Mouse (Mus musculus) embryonic fibroblast, embryonic 13.5 days (primary cell): ENCODE results near the gene Hdac6.

Source experiments
- CTCF ChIP-seq: IDR thresholded peaks from 2 replicates; pipeline ENCODE4 v1.5.1; 2011; ENCODE audit warnings: mild to moderate bottlenecking, control low read depth, low read length, moderate library complexity, borderline replicate concordance; ENCODE audit not compliant: insufficient read depth
- POLR2A ChIP-seq: IDR thresholded peaks from 2 replicates; pipeline ENCODE4 v1.6.1; 2011; ENCODE audit warnings: low read depth, mild to moderate bottlenecking, control low read depth, low read length, moderate library complexity

DNA sequence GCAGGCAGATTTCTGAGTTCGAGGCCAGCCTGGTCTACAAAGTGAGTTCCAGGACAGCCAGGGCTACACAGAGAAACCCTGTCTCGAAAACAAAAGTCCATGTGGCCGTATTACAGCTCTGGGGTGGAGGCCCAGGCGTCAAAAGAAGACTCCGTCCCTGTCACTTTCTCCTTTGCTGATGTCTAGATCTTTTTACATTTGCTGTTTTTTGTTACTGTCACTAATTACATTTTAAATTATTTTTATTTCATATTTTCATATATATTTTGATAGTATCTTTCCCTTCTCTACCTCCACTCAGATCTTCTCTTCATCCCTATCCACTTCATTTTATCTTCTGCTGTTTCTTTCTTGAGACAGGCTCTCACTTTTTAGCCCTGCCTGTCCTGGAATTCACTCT, 40.0 kb downstream of the Hdac6 start, which contains the start of gene Gm10491:
- TF ChIP-seq CTCF, result no peak
- TF ChIP-seq POLR2A, result no peak
